Mouse (Mus musculus) midbrain, embryonic 13.5 days (tissue): ENCODE results near the gene Peli1. TPM values are rescaled to one million over a fixed set of nuclear protein-coding genes. Genes with fewer than 3 reads are reported as not detected.

Source experiments
- ATAC-seq: fragments of 200-750 bp; cut with Nextera tagmentation; 2 replicates; pipeline ENCODE4 v1.8.0; 2017; ENCODE audit warnings: mild to moderate bottlenecking, moderate TSS enrichment, moderate library complexity
- H3K27ac ChIP-seq: fragments of 300-500 bp; sonication (generic); 2 replicates; pipeline ENCODE4 v1.5.1; 2015; ENCODE audit warnings: inconsistent platforms, mild to moderate bottlenecking, moderate library complexity
- H3K27me3 ChIP-seq: fragments of 300-500 bp; sonication (generic); 2 replicates; pipeline ENCODE4 v1.6.1; 2015; ENCODE audit warnings: mild to moderate bottlenecking, inconsistent platforms
- H3K36me3 ChIP-seq: fragments of 300-500 bp; sonication (generic); 2 replicates; pipeline ENCODE4 v1.6.1; 2015; ENCODE audit warnings: mild to moderate bottlenecking, inconsistent platforms
- H3K4me1 ChIP-seq: fragments of 300-500 bp; sonication (generic); replicated peaks from 2 replicates; pipeline ENCODE4 v1.6.1; 2015; ENCODE audit warnings: inconsistent platforms
- H3K4me2 ChIP-seq: fragments of 300-500 bp; sonication (generic); replicated peaks from 2 replicates; pipeline ENCODE4 v1.6.1; 2015; ENCODE audit warnings: moderate library complexity, mild to moderate bottlenecking, inconsistent platforms
- H3K4me3 ChIP-seq: fragments of 300-500 bp; sonication (generic); replicated peaks from 2 replicates; pipeline ENCODE4 v1.5.1; 2015; ENCODE audit warnings: mild to moderate bottlenecking, inconsistent platforms
- H3K9ac ChIP-seq: fragments of 300-500 bp; sonication (generic); replicated peaks from 2 replicates; pipeline ENCODE4 v1.6.1; 2015; ENCODE audit warnings: mild to moderate bottlenecking, inconsistent platforms
- H3K9me3 ChIP-seq: fragments of 300-500 bp; sonication (generic); 2 replicates; pipeline ENCODE4 v1.6.1; 2016; ENCODE audit warnings: mild to moderate bottlenecking, inconsistent platforms
- WGBS: fragments of 180-500 bp; shearing (Covaris S2); methylation state at CpG from one replicate; pipeline ENCODE4 v1.1.7; 2015; 5-methylcytosine and 5-hydroxymethylcytosine counted together
- polyA plus RNA-seq: library from polyadenylated mRNA; unstranded; fragments of >200 nt; fragmentation: Nextera tagmentation; extraction: Ambion mirVana; gene quantifications from 2 replicates; pipeline ENCODE4 v1.2.1, GENCODE M21; 2015

The Peli1 gene
- polyA plus RNA-seq, 1 experiment from 2014 or later: 102 TPM

DNA sequence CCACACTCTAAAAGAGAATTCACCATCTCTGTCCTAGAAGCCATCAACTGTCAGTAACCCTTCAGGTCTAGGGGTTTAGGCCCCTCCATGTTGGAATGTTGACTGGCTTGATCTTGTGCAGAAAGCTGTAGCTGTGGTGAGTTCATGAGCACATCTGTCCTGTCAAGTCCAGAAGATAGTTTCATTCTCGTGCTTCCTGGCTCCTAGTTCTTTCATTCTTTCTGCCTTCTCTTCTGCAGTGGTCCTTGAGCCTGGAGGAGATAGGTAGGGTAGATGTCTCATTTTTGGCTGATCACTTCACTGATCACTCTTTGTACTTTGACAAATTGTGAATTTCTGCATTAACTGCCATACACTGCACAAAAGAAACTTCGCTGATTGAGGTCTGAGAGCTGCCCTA, 7.4 kb downstream of the Peli1 start:
- H3K36me3 ChIP-seq: 0 out of 2 replicates have a peak, but pooled peaks cover 2% of the 10 kb centered on the region
- H3K9ac ChIP-seq: no peak overlapping the region
- H3K27me3 ChIP-seq: no peaks in the 10 kb centered on the region
- ATAC-seq: no peak
- WGBS: 94% methylated on average over 2 of the region's 2 CpGs
- H3K4me3 ChIP-seq: no peak overlapping the region
- peaks cover 2% of the 10 kb centered on the region; the same call in 1 of the 2 replicates for H3K9me3 ChIP-seq
- peaks cover 15% of the 10 kb centered on the region for H3K4me1 ChIP-seq
- no peak overlapping the region for H3K4me2 ChIP-seq
- H3K27ac ChIP-seq: no peak overlapping the region

DNA sequence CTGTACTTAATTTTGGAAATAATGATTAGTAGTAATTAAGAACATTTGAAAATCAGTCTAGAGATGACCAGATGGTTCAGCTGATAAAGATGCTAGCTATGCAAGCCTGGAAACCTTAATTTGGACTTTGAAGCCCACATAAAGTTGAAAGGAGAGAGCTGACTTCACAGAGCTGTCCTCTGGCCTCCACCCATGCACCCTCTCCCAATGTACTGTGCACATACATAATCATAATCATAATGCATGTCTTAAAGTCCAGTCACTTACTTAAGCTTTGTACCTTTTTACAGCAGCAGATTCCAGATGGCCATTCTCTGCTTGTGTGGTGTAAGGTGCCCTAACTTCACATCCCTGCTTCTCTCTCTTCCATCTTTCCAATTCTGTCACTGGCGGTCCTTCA, 9.6 kb downstream of the Peli1 start:
- 97% methylated on average over 1 of the region's 1 CpGs for WGBS
- H3K4me2 ChIP-seq: no peak overlapping the region
- H3K9me3 ChIP-seq: peaks cover 2% of the 10 kb centered on the region; the same call in 1 of the 2 replicates

DNA sequence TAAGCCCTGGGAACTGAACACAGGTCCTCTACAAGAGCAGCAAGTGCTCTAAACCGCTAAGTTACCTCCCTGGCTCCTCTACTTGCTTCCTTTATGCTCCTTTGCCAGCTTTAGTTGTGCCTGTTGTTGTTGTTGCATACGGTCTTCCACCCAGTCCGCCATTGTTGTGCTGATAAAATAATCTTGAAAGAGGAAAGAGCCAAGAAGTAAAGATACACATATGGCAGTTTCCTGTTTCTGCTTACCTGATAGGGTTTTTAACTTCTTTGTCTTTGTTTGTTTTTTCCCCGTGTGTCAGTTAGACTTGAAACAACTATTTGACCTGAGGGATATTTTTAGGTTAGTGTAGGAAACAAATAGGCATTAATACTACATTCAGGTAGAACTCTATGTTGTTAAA, 10.2 kb downstream of the Peli1 start:
- Histone ChIP-seq H3K9me3 (peaks cover 2% of the 10 kb centered on the region; the same call in 1 of the 2 replicates), H3K36me3 (0 out of 2 replicates have a peak, but pooled peaks cover 2% of the 10 kb centered on the region), H3K4me2 (no peak overlapping the region), H3K27ac (no peak overlapping the region), H3K9ac (no peak overlapping the region), H3K27me3 (no peaks in the 10 kb centered on the region), H3K4me3 (no peak overlapping the region), H3K4me1 (0 out of 2 replicates have a peak, but pooled peaks cover 4% of the 10 kb centered on the region)
- no peak for ATAC-seq
- WGBS: 88% methylated on average over 4 of the region's 4 CpGs

More for the DNA sequence above, 9.6 kb downstream of the Peli1 start:
- H3K27me3 ChIP-seq: no peaks in the 10 kb centered on the region
- no peak overlapping the region for H3K9ac ChIP-seq
- no peak overlapping the region for H3K4me3 ChIP-seq
- no peak for ATAC-seq
- H3K4me1 ChIP-seq: 0 out of 2 replicates have a peak, but pooled peaks cover 4% of the 10 kb centered on the region
- H3K36me3 ChIP-seq: 0 out of 2 replicates have a peak, but pooled peaks cover 2% of the 10 kb centered on the region
- no peak overlapping the region for H3K27ac ChIP-seq

DNA sequence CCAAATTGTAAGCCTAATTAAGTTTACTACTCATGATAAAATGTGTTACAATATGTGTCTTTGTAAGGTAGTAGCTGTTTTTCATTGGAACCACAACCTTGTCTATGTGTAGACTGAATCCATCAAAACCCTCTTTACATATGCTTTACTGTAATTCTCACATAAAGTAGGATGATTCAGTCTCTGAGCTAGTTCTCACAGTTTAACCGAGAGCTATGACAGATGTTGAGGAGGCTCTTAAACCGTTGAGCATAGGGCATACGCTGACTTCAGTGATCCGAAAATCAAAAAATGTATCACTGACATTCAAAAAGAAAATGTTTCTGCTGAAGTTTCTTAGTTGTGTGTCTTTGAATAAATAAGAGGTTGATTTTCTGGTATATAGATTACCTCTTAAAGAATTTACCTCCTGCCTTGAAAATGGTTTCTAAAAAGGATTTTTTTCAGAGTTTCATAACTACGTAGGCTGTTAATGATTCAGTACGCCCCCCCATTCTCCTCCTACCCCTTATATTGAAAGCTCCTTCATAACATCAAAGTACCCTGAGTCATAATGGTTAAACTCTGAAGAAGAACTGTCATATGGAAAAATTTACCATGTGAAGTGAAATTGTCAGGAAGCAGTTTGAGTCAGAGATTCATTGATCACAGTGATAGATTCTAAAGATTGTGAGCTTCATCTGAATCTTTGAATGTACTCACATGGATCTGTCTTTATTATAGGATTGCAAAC, 11.3 kb downstream of the Peli1 start:
- Histone ChIP-seq H3K27me3 (no peaks in the 10 kb centered on the region), H3K9me3 (no peaks in the 10 kb centered on the region), H3K4me3 (no peak overlapping the region), H3K27ac (no peak overlapping the region), H3K4me1 (0 out of 2 replicates have a peak, but pooled peaks cover 4% of the 10 kb centered on the region), H3K4me2 (no peak overlapping the region), H3K36me3 (peaks cover 5% of the 10 kb centered on the region), H3K9ac (no peak overlapping the region)
- WGBS: 94% methylated on average over 6 of the region's 6 CpGs
- no peak for ATAC-seq

DNA sequence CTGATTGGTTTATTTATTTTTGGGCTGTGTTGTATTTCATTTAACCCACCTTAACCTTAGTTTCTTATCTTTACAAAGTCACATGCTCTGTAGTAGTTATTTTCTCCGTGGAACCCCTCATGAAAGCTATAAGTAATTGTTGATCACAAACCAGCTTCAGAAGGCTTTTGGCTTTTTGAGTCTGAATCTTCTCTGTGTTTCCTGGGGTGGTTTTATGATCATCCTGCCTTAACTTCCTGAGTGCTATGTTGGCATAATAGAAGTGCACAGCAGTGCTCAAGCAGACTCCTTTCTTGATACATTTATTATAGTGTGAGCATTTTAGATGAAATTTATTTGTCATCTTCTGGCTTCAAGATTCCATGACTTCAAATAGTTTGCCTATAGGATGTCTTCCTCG, 12.1 kb downstream of the Peli1 start:
- H3K4me2 ChIP-seq: no peak overlapping the region
- 88% methylated on average over 2 of the region's 2 CpGs for WGBS
- H3K27ac ChIP-seq: no peak overlapping the region
- 0 out of 2 replicates have a peak, but pooled peaks cover 4% of the 10 kb centered on the region for H3K4me1 ChIP-seq
- H3K36me3 ChIP-seq: peaks cover 9% of the 10 kb centered on the region
- no peaks in the 10 kb centered on the region for H3K9me3 ChIP-seq
- no peak overlapping the region for H3K4me3 ChIP-seq
- no peaks in the 10 kb centered on the region for H3K27me3 ChIP-seq
- no peak overlapping the region for H3K9ac ChIP-seq
- ATAC-seq: no peak

DNA sequence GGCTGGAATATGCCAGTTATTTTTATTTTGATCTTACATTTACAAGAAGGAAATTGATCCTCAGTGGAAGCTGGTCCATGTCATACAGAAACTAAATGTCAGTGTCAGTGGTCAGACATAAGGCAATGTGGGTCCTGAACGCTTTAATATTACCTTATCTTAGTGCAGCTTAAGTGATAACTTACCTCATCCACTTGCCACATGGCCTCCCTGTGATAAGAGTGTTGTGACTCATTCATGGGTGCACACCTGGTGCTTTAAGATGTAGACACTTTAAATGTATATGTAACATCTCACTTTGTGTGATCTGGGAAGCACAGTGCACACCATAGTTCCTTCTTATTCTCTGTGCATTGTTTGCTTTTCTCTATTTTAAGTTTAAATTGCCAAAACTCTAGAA, 14.3 kb downstream of the Peli1 start:
- Histone ChIP-seq H3K4me3 (no peak overlapping the region), H3K36me3 (peaks cover 12% of the 10 kb centered on the region), H3K9me3 (no peaks in the 10 kb centered on the region), H3K27me3 (no peaks in the 10 kb centered on the region), H3K4me2 (no peak overlapping the region), H3K27ac (no peak overlapping the region), H3K9ac (no peak overlapping the region), H3K4me1 (0 out of 2 replicates have a peak, but pooled peaks cover 3% of the 10 kb centered on the region)
- ATAC-seq: no peak
- 89% methylated on average over 1 of the region's 1 CpGs for WGBS

DNA sequence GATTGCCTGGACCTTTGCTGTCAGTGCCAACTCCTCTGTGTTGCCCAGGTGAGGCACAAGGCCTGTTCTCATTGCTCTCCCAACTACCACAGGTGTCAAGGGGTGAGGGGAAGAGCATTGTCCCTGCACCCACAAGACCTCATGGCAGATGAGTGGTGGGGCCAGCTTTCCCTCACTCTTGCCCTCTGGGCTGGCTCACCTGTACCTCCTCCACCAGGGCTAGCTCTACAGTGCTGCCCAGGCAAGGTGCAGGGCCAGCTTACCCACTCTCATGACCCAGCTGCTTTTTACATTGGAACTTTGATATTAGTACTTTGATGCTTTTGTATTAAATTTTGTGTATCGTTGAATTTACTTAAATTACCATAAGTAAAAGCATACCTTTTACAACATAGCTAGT, 16.0 kb downstream of the Peli1 start:
- no peaks in the 10 kb centered on the region for H3K27me3 ChIP-seq
- ATAC-seq: no peak
- H3K36me3 ChIP-seq: peaks cover 12% of the 10 kb centered on the region
- no peak overlapping the region for H3K4me2 ChIP-seq
- H3K27ac ChIP-seq: no peak overlapping the region
- H3K4me3 ChIP-seq: no peak overlapping the region
- H3K9ac ChIP-seq: no peak overlapping the region
- WGBS: 97% methylated on average over 1 of the region's 1 CpGs
- 0 out of 2 replicates have a peak, but pooled peaks cover 5% of the 10 kb centered on the region for H3K4me1 ChIP-seq
- no peaks in the 10 kb centered on the region for H3K9me3 ChIP-seq

DNA sequence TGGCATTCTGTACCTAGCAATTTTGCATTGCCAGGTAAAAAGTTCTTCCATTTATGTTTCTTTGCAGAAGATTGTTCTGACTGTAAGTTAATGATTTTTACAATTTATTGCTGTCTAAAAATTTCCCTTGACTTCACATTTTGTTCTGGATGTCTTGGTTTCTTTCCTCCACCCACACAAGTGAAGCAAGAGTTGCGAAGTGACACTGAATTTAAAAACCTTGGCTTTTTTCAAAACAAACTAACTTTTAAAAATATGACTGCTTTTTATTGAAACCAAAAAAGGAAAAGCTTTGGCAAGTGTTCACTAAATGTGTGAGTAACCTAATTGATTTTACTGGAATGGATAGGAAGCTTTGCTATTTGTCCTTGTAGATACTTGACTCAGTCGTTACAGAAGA, 18.2 kb downstream of the Peli1 start:
- H3K9me3 ChIP-seq: no peaks in the 10 kb centered on the region
- H3K4me3 ChIP-seq: no peak overlapping the region
- peaks cover 12% of the 10 kb centered on the region for H3K36me3 ChIP-seq
- H3K4me1 ChIP-seq: 0 out of 2 replicates have a peak, but pooled peaks cover 4% of the 10 kb centered on the region
- no peak overlapping the region for H3K9ac ChIP-seq
- no peak for ATAC-seq
- H3K4me2 ChIP-seq: no peak overlapping the region
- H3K27me3 ChIP-seq: no peaks in the 10 kb centered on the region
- 94% methylated on average over 2 of the region's 2 CpGs for WGBS
- no peak overlapping the region for H3K27ac ChIP-seq

DNA sequence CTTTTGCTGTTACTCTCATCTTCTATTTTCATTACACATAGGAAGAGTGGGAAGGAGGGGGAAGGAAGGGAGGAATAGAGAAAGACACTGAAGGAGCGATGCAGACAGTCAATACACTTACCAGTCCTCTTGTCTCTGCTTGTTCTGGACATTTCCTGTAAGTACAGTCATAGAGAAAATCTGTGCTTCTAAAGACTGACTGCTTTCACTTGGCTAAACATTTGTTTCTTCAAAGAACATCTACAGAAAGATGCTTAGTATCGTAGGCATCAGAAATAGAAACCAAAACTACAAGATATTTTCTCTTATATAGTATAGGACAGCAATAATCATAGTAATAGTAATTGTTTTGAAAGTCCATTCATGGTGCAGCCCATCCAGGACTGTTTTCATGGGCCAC, 23.4 kb downstream of the Peli1 start:
- 93% methylated on average over 2 of the region's 2 CpGs for WGBS

DNA sequence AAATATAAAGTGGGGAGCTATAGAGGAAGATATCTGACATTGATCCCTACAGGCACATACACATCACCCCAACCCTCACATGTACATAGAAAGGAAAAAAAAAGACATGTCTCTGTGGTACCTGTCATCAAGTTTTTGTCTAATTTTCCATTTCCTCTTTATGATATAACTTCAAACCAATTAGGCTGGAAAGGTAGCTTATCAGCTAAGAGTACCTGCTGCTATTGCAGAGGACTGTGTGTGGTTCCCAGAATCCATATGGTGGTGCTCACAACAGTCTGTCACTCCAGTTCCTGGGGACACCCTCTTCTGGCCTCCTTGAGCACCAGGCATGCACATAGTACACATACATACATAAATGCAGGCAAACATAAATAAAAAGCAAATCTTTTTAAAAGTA, 24.7 kb downstream of the Peli1 start:
- H3K27me3 ChIP-seq: no peaks in the 10 kb centered on the region
- H3K4me3 ChIP-seq: no peak overlapping the region
- no peaks in the 10 kb centered on the region for H3K9me3 ChIP-seq
- no peak for ATAC-seq
- H3K9ac ChIP-seq: no peak overlapping the region
- H3K27ac ChIP-seq: no peak overlapping the region
- H3K36me3 ChIP-seq: no peaks in the 10 kb centered on the region
- no peak overlapping the region for H3K4me2 ChIP-seq
- 0 out of 2 replicates have a peak, but pooled peaks cover under 1% of the 10 kb centered on the region for H3K4me1 ChIP-seq

More for the DNA sequence above, 23.4 kb downstream of the Peli1 start:
- Histone ChIP-seq H3K36me3 (no peaks in the 10 kb centered on the region), H3K27ac (no peak overlapping the region), H3K4me3 (no peak overlapping the region), H3K9ac (no peak overlapping the region), H3K4me2 (no peak overlapping the region), H3K4me1 (0 out of 2 replicates have a peak, but pooled peaks cover 3% of the 10 kb centered on the region), H3K27me3 (no peaks in the 10 kb centered on the region), H3K9me3 (no peaks in the 10 kb centered on the region)
- no peak for ATAC-seq

DNA sequence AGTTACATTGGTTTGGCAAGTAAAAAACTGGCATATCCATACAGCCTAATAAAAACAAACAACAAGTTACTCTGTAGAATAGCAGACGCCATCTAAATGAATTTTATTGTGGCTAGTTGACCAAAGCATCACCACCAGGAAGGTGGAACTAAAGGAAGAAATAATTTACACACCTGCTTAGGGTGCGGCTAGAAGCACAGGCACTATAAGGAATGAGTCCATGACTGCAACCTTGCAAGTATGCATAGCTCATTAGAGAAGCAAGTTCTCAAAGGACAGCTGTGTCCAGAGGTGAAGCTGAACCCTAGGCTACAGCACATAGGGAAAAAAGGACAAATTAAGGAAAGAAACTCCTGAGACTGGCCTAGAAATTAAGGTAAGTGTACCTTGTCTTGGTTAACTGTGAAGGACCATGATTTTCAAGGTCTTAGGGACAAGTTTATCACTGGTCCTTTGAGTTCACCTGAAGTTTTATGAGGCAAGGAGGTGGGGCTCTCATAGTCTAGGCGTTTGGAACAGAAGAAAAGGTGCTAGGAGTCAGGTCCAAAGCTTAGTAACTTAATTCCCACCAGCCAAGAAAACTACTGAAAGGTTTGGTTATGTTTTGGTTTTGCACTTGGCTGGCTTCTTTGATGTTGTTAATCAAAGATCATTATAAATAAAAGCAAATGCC, 25.7 kb downstream of the Peli1 start:
- no peak overlapping the region for H3K9ac ChIP-seq
- no peaks in the 10 kb centered on the region for H3K36me3 ChIP-seq
- no peak for ATAC-seq
- no peak overlapping the region for H3K4me2 ChIP-seq
- no peaks in the 10 kb centered on the region for H3K9me3 ChIP-seq
- H3K4me3 ChIP-seq: no peak overlapping the region
- whole genome bisulfite sequencing: 89% methylated on average over 3 of the region's 3 CpGs
- H3K27me3 ChIP-seq: no peaks in the 10 kb centered on the region
- H3K27ac ChIP-seq: no peak overlapping the region
- H3K4me1 ChIP-seq: no peaks in the 10 kb centered on the region

DNA sequence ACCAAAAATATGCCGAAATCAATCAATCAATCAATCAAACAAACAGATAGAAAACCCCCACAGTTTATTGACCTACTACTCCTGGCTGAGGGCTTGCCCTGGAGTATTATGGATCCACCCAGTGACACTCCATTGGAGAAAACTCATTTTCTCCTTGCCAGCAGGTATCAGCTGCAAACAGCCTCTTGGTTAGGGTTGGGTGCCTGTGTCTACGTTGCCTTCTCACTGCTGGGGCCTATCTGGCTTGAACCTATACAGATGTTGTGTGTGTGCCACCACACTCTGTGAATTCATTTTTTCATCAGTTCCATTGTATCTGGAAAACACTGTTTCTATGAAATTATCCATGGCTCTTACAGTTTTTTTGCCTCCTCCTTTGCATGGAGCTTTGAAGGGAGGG, 30.6 kb downstream of the Peli1 start:
- H3K4me2 ChIP-seq: no peak overlapping the region
- no peak overlapping the region for H3K4me3 ChIP-seq
- no peak overlapping the region for H3K9ac ChIP-seq
- H3K4me1 ChIP-seq: no peaks in the 10 kb centered on the region
- 94% methylated on average over 2 of the region's 2 CpGs for WGBS
- no peak overlapping the region for H3K27ac ChIP-seq
- H3K9me3 ChIP-seq: no peaks in the 10 kb centered on the region
- H3K27me3 ChIP-seq: no peaks in the 10 kb centered on the region
- ATAC-seq: no peak
- H3K36me3 ChIP-seq: no peaks in the 10 kb centered on the region
